Mouse (Mus musculus): ENCODE data around the gene Twistnb. TPM values are rescaled to one million over a fixed set of nuclear protein-coding genes. Genes with fewer than 3 reads are reported as not detected.

Gene Twistnb
- 6.3 TPM for polyA plus RNA-seq (2014; fragmentation: Illumina TruSeq; extraction: RNeasy Lipid Tissue Mini Kit (QIAGEN cat#74804); ENCODE audit: low read depth, low replicate concordance)

GRCm38 (mm10) chr12:33429387-33430160 lies at the start of gene Twistnb:
Gene Twistnb (plus strand): TSS chr12:33429635.

DNA sequence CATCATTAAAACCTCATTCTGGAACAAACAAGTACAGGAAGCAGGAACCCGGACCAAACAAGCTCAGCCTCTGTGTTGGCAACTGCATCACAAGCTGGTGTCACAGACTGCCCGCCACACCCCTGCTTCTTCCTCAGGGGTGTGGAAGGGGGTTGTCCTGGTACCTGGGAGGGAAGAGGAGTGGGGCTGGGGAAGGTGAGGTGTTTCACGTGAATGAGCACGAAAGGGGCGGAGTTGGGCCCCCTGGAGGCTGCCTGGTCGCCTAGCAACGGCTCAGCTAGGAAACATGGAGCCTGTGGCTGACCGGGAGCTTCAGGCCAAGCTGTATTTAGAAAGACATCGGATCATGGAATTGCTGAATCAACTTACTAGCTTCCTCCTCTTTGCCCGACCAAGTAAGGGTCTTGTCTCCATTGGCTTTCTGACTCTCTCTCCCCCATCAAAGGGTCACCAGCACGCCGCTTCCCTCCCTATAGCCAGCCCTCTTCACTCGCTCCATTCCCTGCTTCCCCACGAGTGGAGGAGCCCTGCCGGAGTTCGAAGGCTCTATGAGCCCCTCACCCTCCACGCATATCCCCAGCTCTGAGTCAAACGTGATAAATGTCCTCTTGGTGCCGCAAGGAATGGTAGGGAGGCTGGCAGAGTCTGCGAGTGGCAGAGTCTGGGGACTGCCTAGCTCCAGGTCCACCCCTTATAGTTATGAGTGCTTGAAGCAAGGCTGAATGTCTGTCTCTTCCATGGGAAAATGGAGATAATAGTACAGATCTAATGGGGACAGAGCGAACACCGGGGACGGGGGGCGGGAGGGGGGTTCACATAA lies 34.4 kb upstream of the Twistnb start, which contains the start of gene Efcab10:
Efcab10 (plus strand) TSS at position 51 of the 820 bp plus-strand sequence.

Other genes with a start within 250 kb of the Twistnb start
- gene Efcab10, start 34.8 kb upstream of the Twistnb start, polyA plus RNA-seq (2014; fragmentation: Illumina TruSeq; extraction: RNeasy Lipid Tissue Mini Kit (QIAGEN cat#74804); ENCODE audit: low read depth, low replicate concordance): not detected

Data from heart, adult 10 weeks (tissue).